Mouse (Mus musculus) hindbrain, embryonic 11.5 days (tissue): ENCODE results near the gene Plb1. TPM values are rescaled to one million over a fixed set of nuclear protein-coding genes. Genes with fewer than 3 reads are reported as not detected.

Experiments used
- ATAC-seq: fragments of 200-750 bp; cut with Nextera tagmentation; 2 replicates; pipeline ENCODE4 v1.8.0; 2017; ENCODE audit warnings: mild to moderate bottlenecking, moderate TSS enrichment, moderate library complexity; ENCODE audit not compliant: low FRiP score
- DNase-seq: peaks from one replicate; pipeline ENCODE4 v3.0.0-alpha.2; 2015; ENCODE audit warnings: low spot score
- H3K27ac ChIP-seq: fragments of 300-500 bp; sonication (generic); 2 replicates; pipeline ENCODE4 v1.5.1; 2014; ENCODE audit warnings: mild to moderate bottlenecking, low read depth, low read length
- H3K27me3 ChIP-seq: fragments of 300-500 bp; sonication (generic); 2 replicates; pipeline ENCODE4 v1.6.1; 2014; ENCODE audit warnings: mild to moderate bottlenecking, low read length, moderate library complexity, mixed read lengths; ENCODE audit not compliant: control insufficient read depth, insufficient read depth
- H3K36me3 ChIP-seq: fragments of 300-500 bp; sonication (generic); 2 replicates; pipeline ENCODE4 v1.6.1; 2014; ENCODE audit warnings: mild to moderate bottlenecking, low read length, moderate library complexity, mixed read lengths; ENCODE audit not compliant: control insufficient read depth, insufficient read depth
- H3K4me1 ChIP-seq: fragments of 300-500 bp; sonication (generic); replicated peaks from 2 replicates; pipeline ENCODE4 v1.6.1; 2014; ENCODE audit warnings: low read length, mixed read lengths; ENCODE audit not compliant: control insufficient read depth, insufficient read depth
- H3K4me2 ChIP-seq: fragments of 300-500 bp; sonication (generic); replicated peaks from 2 replicates; pipeline ENCODE4 v1.6.1; 2014; ENCODE audit warnings: mild to moderate bottlenecking, low read depth, low read length
- H3K4me3 ChIP-seq: fragments of 300-500 bp; sonication (generic); 2 replicates; pipeline ENCODE4 v1.5.1; 2014; ENCODE audit warnings: low read depth, low read length
- H3K9ac ChIP-seq: fragments of 300-500 bp; sonication (generic); 2 replicates; pipeline ENCODE4 v1.6.1; 2014; ENCODE audit warnings: low read depth, low read length
- H3K9me3 ChIP-seq: fragments of 300-500 bp; sonication (generic); 2 replicates; pipeline ENCODE4 v1.6.1; 2016; ENCODE audit warnings: low read length; ENCODE audit not compliant: control insufficient read depth
- WGBS: fragments of 180-500 bp; shearing (Covaris S2); extraction: QIAGEN DNeasy Blood & Tissue Kit; methylation state at CpG from one replicate; pipeline ENCODE4 v1.1.7; 2014; 5-methylcytosine and 5-hydroxymethylcytosine counted together
- polyA plus RNA-seq: library from polyadenylated mRNA; unstranded; fragments of >200 nt; fragmentation: Nextera tagmentation; extraction: Ambion mirVana; gene quantifications from 2 replicates; pipeline ENCODE4 v1.2.1, GENCODE M21; 2014

Gene Plb1
- polyA plus RNA-seq, 1 experiment from 2014 or later: not detected

- Histone ChIP-seq H3K36me3 (no peaks in the 10 kb centered on the region), H3K9me3 (no peaks in the 10 kb centered on the region), H3K4me1 (no peaks in the 10 kb centered on the region), H3K4me3 (no peak overlapping the region), H3K27ac (no peak overlapping the region), H3K9ac (no peak overlapping the region), H3K27me3 (no peaks in the 10 kb centered on the region), H3K4me2 (no peak overlapping the region)
- WGBS: 45% methylated on average over 7 of the region's 7 CpGs
- no peak for DNase-seq
- no peak for ATAC-seq
Measured at GRCm38 (mm10) chr5:32272502-32272901, 40.0 kb downstream of the Plb1 start.

- H3K27ac ChIP-seq: peak overlapping the region; percentile 83
- no peak overlapping the region for H3K4me3 ChIP-seq
- H3K36me3 ChIP-seq: no peaks in the 10 kb centered on the region
- H3K9me3 ChIP-seq: no peaks in the 10 kb centered on the region
- 0 out of 2 replicates have a peak overlapping the region, but pooled peaks have one; percentile 20 for H3K9ac ChIP-seq
- no peaks in the 10 kb centered on the region for H3K4me1 ChIP-seq
- DNase-seq (peak; percentile 33), ATAC-seq (peak; percentile 89)
- 55% methylated on average over 5 of the region's 5 CpGs for WGBS
- no peak overlapping the region for H3K4me2 ChIP-seq
- H3K27me3 ChIP-seq: no peaks in the 10 kb centered on the region
Measured at GRCm38 (mm10) chr5:32278000-32278694, 45.6 kb downstream of the Plb1 start.

- no peak overlapping the region for H3K4me3 ChIP-seq
- DNase-seq (no peak), ATAC-seq (no peak)
- WGBS: 81% methylated on average over 3 of the region's 3 CpGs
- H3K27me3 ChIP-seq: no peaks in the 10 kb centered on the region; the same call in 1 of the 2 replicates
- H3K4me1 ChIP-seq: no peaks in the 10 kb centered on the region
- no peaks in the 10 kb centered on the region for H3K9me3 ChIP-seq
- no peak overlapping the region for H3K27ac ChIP-seq
- no peak overlapping the region for H3K9ac ChIP-seq
- no peaks in the 10 kb centered on the region for H3K36me3 ChIP-seq
- H3K4me2 ChIP-seq: no peak overlapping the region
Measured at GRCm38 (mm10) chr5:32280066-32280465, 47.6 kb downstream of the Plb1 start.

GRCm38 (mm10) chr5:32282345-32282744 lies 49.8 kb downstream of the Plb1 start:
- 63% methylated on average over 4 of the region's 4 CpGs for WGBS
- Histone ChIP-seq H3K27ac (no peak overlapping the region), H3K4me1 (no peaks in the 10 kb centered on the region), H3K27me3 (no peaks in the 10 kb centered on the region; the same call in 1 of the 2 replicates), H3K9ac (no peak overlapping the region), H3K9me3 (no peaks in the 10 kb centered on the region), H3K4me2 (no peak overlapping the region), H3K36me3 (no peaks in the 10 kb centered on the region), H3K4me3 (no peak overlapping the region)
- no peak for ATAC-seq
- no peak for DNase-seq

- Histone ChIP-seq H3K4me2 (no peak overlapping the region), H3K4me1 (no peaks in the 10 kb centered on the region), H3K9ac (no peak overlapping the region), H3K27me3 (no peaks in the 10 kb centered on the region; the same call in 1 of the 2 replicates), H3K27ac (no peak overlapping the region), H3K9me3 (no peaks in the 10 kb centered on the region), H3K36me3 (no peaks in the 10 kb centered on the region), H3K4me3 (no peak overlapping the region)
- ATAC-seq (no peak), DNase-seq (no peak)
- 82% methylated on average over 2 of the region's 2 CpGs for WGBS
Measured at GRCm38 (mm10) chr5:32283457-32283856, 50.9 kb downstream of the Plb1 start.

- Histone ChIP-seq H3K4me3 (no peak overlapping the region), H3K9me3 (no peaks in the 10 kb centered on the region), H3K4me2 (no peak overlapping the region), H3K27ac (no peak overlapping the region), H3K27me3 (no peaks in the 10 kb centered on the region; the same call in 1 of the 2 replicates), H3K36me3 (no peaks in the 10 kb centered on the region), H3K4me1 (no peaks in the 10 kb centered on the region), H3K9ac (no peak overlapping the region)
- no peak for ATAC-seq
- DNase-seq: no peak
- 70% methylated on average over 4 of the region's 4 CpGs for WGBS
Measured at GRCm38 (mm10) chr5:32286315-32286714, 53.8 kb downstream of the Plb1 start.

- no peaks in the 10 kb centered on the region; the same call in 1 of the 2 replicates for H3K27me3 ChIP-seq
- H3K4me1 ChIP-seq: no peaks in the 10 kb centered on the region
- H3K27ac ChIP-seq: no peak overlapping the region
- no peak overlapping the region for H3K4me3 ChIP-seq
- H3K9ac ChIP-seq: no peak overlapping the region
- H3K4me2 ChIP-seq: no peak overlapping the region
- H3K9me3 ChIP-seq: no peaks in the 10 kb centered on the region
- no peak for DNase-seq
- no peaks in the 10 kb centered on the region for H3K36me3 ChIP-seq
- no peak for ATAC-seq
Measured at GRCm38 (mm10) chr5:32288021-32288420, 55.5 kb downstream of the Plb1 start.

- Histone ChIP-seq H3K9ac (no peak overlapping the region), H3K27me3 (no peaks in the 10 kb centered on the region), H3K4me3 (no peak overlapping the region), H3K9me3 (no peaks in the 10 kb centered on the region), H3K4me2 (no peak overlapping the region), H3K27ac (no peak overlapping the region), H3K4me1 (no peaks in the 10 kb centered on the region), H3K36me3 (no peaks in the 10 kb centered on the region)
- DNase-seq (no peak), ATAC-seq (no peak)
- 91% methylated on average over 2 of the region's 2 CpGs for WGBS
Measured at GRCm38 (mm10) chr5:32291316-32291715, 58.8 kb downstream of the Plb1 start.
